In genomic region chr11:69706775-69707479, GRCm38 (mm10) we compare ENCODE assay signal across 10 mouse cellular contexts. TPM values are rescaled to one million over a fixed set of nuclear protein-coding genes. Genes with fewer than 3 reads are reported as not detected.
A peak's percentile ranks its signal among the peaks of the same experiment; 100 is the strongest.
DNase-seq lines count a peak whose midpoint lies in the region; ATAC-seq and TF ChIP-seq lines count a peak whose summit lies in the region.
"Had no signal": no experiment of that assay in that cellular context is flagged by ENCODE, and none has a peak within 500 bp of the region (broad histone marks: within the 10 kb centered on the region; RNA-seq: fewer than 3 reads in every experiment).

No protein-coding gene starts in this region.

- H3K27ac ChIP-seq in heart, embryonic 12.5 days (ENCODE audit: poor library complexity, severe bottlenecking): no peak overlapping the region
- H3K27ac ChIP-seq in gastrocnemius, adult 2 months: peak overlapping the region; percentile 83
- H3K27ac ChIP-seq in lung, postnatal 0 days (ENCODE audit: low read length): no peak overlapping the region
- no peak overlapping the region for H3K27ac ChIP-seq in forebrain, embryonic 13.5 days
- H3K27ac ChIP-seq: kidney, postnatal 0 days had no signal

- H3K27me3 ChIP-seq in heart, embryonic 12.5 days (replicated peaks): no peaks in the 10 kb centered on the region
- no peaks in the 10 kb centered on the region for H3K27me3 ChIP-seq in lung, postnatal 0 days (replicated peaks; ENCODE audit: insufficient read depth, low read length)
- no peaks in the 10 kb centered on the region for H3K27me3 ChIP-seq in forebrain, embryonic 13.5 days

- H3K9ac ChIP-seq in heart, embryonic 12.5 days: no peak overlapping the region
- no peak overlapping the region for H3K9ac ChIP-seq in lung, postnatal 0 days (replicated peaks; ENCODE audit: low read depth)
- H3K9ac ChIP-seq in forebrain, embryonic 13.5 days: no peak overlapping the region

- H3K9me3 ChIP-seq in heart, embryonic 12.5 days (replicated peaks): no peaks in the 10 kb centered on the region
- no peaks in the 10 kb centered on the region for H3K9me3 ChIP-seq in lung, postnatal 0 days (ENCODE audit: low read length)
- no peaks in the 10 kb centered on the region for H3K9me3 ChIP-seq in forebrain, embryonic 13.5 days (replicated peaks)

- H3K4me3 ChIP-seq in heart, embryonic 12.5 days: no peak overlapping the region
- H3K4me3 ChIP-seq in gastrocnemius, adult 2 months: no peak overlapping the region
- no peak overlapping the region for H3K4me3 ChIP-seq in lung, postnatal 0 days (ENCODE audit: low read depth, low read length)
- no peak overlapping the region for H3K4me3 ChIP-seq in forebrain, embryonic 13.5 days

- no peak for TF ChIP-seq CTCF in gastrocnemius, adult 2 months (IDR thresholded peaks at IDR 0.05)
- TF ChIP-seq CTCF in lung, postnatal 0 days (IDR thresholded peaks at IDR 0.05): no peak

- no peak for ATAC-seq in heart, embryonic 12.5 days (ENCODE audit: insufficient number of reproducible peaks, low FRiP score)
- no peak for ATAC-seq in lung, postnatal 0 days
- ATAC-seq in forebrain, embryonic 13.5 days: no peak

- 0 out of 2 replicates have a peak, but pooled peaks cover 3% of the 10 kb centered on the region for H3K4me1 ChIP-seq in heart, embryonic 12.5 days (replicated peaks)
- H3K4me1 ChIP-seq in lung, postnatal 0 days (ENCODE audit: insufficient read depth, low read depth, low read length): no peaks in the 10 kb centered on the region
- H3K4me1 ChIP-seq in forebrain, embryonic 13.5 days: no peaks in the 10 kb centered on the region

- peak; percentile 99 for DNase-seq in heart, adult 11 months
- DNase-seq in right cerebral cortex, postnatal 10 days (ENCODE audit: low spot score in 2 of 2): peak; percentile 54
- DNase-seq in right cerebral cortex, postnatal 14 days: no peak
- peak; percentile 95 for DNase-seq in gastrocnemius, adult 2 months
- DNase-seq in lung, postnatal 0 days (ENCODE audit: low spot score): peak; percentile 11
- no peak for DNase-seq in urinary bladder, adult 18-20 months (ENCODE audit: low spot score in 2 of 2)

- H3K4me2 ChIP-seq in heart, embryonic 12.5 days: no peak overlapping the region
- H3K4me2 ChIP-seq in lung, postnatal 0 days (replicated peaks; ENCODE audit: low read depth, low read length): no peak overlapping the region
- no peak overlapping the region for H3K4me2 ChIP-seq in forebrain, embryonic 13.5 days

- intact Hi-C loops in gastrocnemius, adult 2 months (cut with DNase I): loop anchor here (2.0 kb wide), 1 partner anchor 22 kb away; the partner anchor contains the start of gene Tnfsf13

- no peak for TF ChIP-seq EP300 in lung, postnatal 0 days (IDR thresholded peaks at IDR 0.05)

- 50% methylated on average over 6 of the region's 6 CpGs for WGBS in heart, embryonic 12.5 days
- WGBS in lung, postnatal 0 days: 56% methylated on average over 6 of the region's 6 CpGs
- 47% methylated on average over 6 of the region's 6 CpGs for WGBS in forebrain, embryonic 13.5 days

- no peaks in the 10 kb centered on the region for H3K36me3 ChIP-seq in heart, embryonic 12.5 days
- H3K36me3 ChIP-seq in lung, postnatal 0 days (ENCODE audit: insufficient read depth, low read length): no peaks in the 10 kb centered on the region
- H3K36me3 ChIP-seq in forebrain, embryonic 13.5 days (ENCODE audit: poor library complexity, severe bottlenecking): no peaks in the 10 kb centered on the region

RNA-seq across cellular contexts. Expression of gene Tnfsfm13, which starts 11.0 kb away (rescaled TPM):
- 1.5 and 3.3 TPM in 2 replicates for polyA plus RNA-seq in heart, embryonic 12.5 days (2016; fragmentation: Nextera tagmentation; extraction: Ambion mirVana)
- total RNA-seq in gastrocnemius, adult 2 months (2021): 1 to 10 TPM; 1.2 to 1.9 TPM
- polyA plus RNA-seq in lung, postnatal 0 days (2015; fragmentation: Nextera tagmentation; extraction: Ambion mirVana): 11.9 and 13.1 TPM in 2 replicates
- 0.45 and 0.87 TPM in 2 replicates for polyA plus RNA-seq in forebrain, embryonic 13.5 days (2015; fragmentation: Nextera tagmentation; extraction: Ambion mirVana)

RNA-seq across cellular contexts. Expression of gene Tnfsf12, which starts 11.3 kb away (rescaled TPM):
- 5.6 and 6.9 TPM in 2 replicates for polyA plus RNA-seq in heart, embryonic 12.5 days (2016; fragmentation: Nextera tagmentation; extraction: Ambion mirVana)
- total RNA-seq in gastrocnemius, adult 2 months (2021): 10 to 100 TPM in 1 of 2 experiments, 1 to 10 TPM in 1; 6.5 to 10.6 TPM
- polyA plus RNA-seq in lung, postnatal 0 days (2015; fragmentation: Nextera tagmentation; extraction: Ambion mirVana): 12.0 and 13.6 TPM in 2 replicates
- 1.00 and 1.1 TPM in 2 replicates for polyA plus RNA-seq in forebrain, embryonic 13.5 days (2015; fragmentation: Nextera tagmentation; extraction: Ambion mirVana)
- total RNA-seq: common myeloid progenitor, adult 5-6 weeks had no signal

RNA-seq across cellular contexts. Expression of gene Tnfsf13, which starts 21.3 kb away (rescaled TPM):
- 0.28 and 0.47 TPM in 2 replicates for polyA plus RNA-seq in heart, embryonic 12.5 days (2016; fragmentation: Nextera tagmentation; extraction: Ambion mirVana)
- total RNA-seq in gastrocnemius, adult 2 months (2021): 1 to 10 TPM in 1 of 2 experiments, under 1 TPM in 1; 0.64 to 1.1 TPM
- polyA plus RNA-seq in lung, postnatal 0 days (2015; fragmentation: Nextera tagmentation; extraction: Ambion mirVana): 4.4 and 6.7 TPM in 2 replicates
- polyA plus RNA-seq in forebrain, embryonic 13.5 days (2015; fragmentation: Nextera tagmentation; extraction: Ambion mirVana): 0.15 and 0.43 TPM in 2 replicates

RNA-seq across cellular contexts. Expression of gene Senp3, which starts 25.0 kb away (rescaled TPM):
- 74.3 and 83.0 TPM in 2 replicates for polyA plus RNA-seq in heart, embryonic 12.5 days (2016; fragmentation: Nextera tagmentation; extraction: Ambion mirVana)
- total RNA-seq in gastrocnemius, adult 2 months (2021): 10 to 100 TPM; 25.4 to 28.1 TPM
- 36.0 and 37.8 TPM in 2 replicates for polyA plus RNA-seq in lung, postnatal 0 days (2015; fragmentation: Nextera tagmentation; extraction: Ambion mirVana)
- 93.7 and 99.6 TPM in 2 replicates for polyA plus RNA-seq in forebrain, embryonic 13.5 days (2015; fragmentation: Nextera tagmentation; extraction: Ambion mirVana)

RNA-seq across cellular contexts. Expression of gene Eif4a1, which starts 34.7 kb away (rescaled TPM):
- polyA plus RNA-seq in heart, embryonic 12.5 days (2016; fragmentation: Nextera tagmentation; extraction: Ambion mirVana): 404 and 420 TPM in 2 replicates
- 10 to 100 TPM; 98.0 to 98.5 TPM for total RNA-seq in gastrocnemius, adult 2 months (2021)
- 283 and 286 TPM in 2 replicates for polyA plus RNA-seq in lung, postnatal 0 days (2015; fragmentation: Nextera tagmentation; extraction: Ambion mirVana)
- 654 and 701 TPM in 2 replicates for polyA plus RNA-seq in forebrain, embryonic 13.5 days (2015; fragmentation: Nextera tagmentation; extraction: Ambion mirVana)

Comparison
In these comparisons a context has a peak if more than half of its experiments do, and no peak if none do; other contexts are left out.
1. DNase-seq: peak in heart, adult 11 months (single experiment), right cerebral cortex, postnatal 10 days (2 of 2), gastrocnemius, adult 2 months (single experiment) and lung, postnatal 0 days (single experiment); none in right cerebral cortex, postnatal 14 days (single experiment) and urinary bladder, adult 18-20 months (0 of 2).